Mouse (Mus musculus) G1E (cell line): ENCODE measurements around the gene Cct8l1.

ENCODE experiments used
- CTCF ChIP-seq: IDR thresholded peaks from 2 replicates; pipeline ENCODE4 v1.5.1; 2012; ENCODE audit warnings: low read depth, low read length, inconsistent platforms, mixed read lengths
- GATA1 ChIP-seq: IDR thresholded peaks from 2 replicates; pipeline ENCODE4 v1.6.1; 2012; ENCODE audit warnings: borderline replicate concordance, low read length, inconsistent platforms, mixed read lengths
- POLR2AphosphoS5 ChIP-seq: IDR thresholded peaks from 2 replicates; pipeline ENCODE4 v1.6.1; 2012; ENCODE audit warnings: low read depth, low read length, inconsistent platforms; ENCODE audit not compliant: insufficient replicate concordance
- TAL1 ChIP-seq: conservative IDR thresholded peaks from 2 replicates; pipeline ENCODE4 v1.6.1; 2012; ENCODE audit warnings: low read depth, low read length, inconsistent platforms, mixed read lengths

- TF ChIP-seq GATA1 (no peak), POLR2AphosphoS5 (no peak), CTCF (no peak), TAL1 (no peak)
These were observed 12.1 kb downstream of the Cct8l1 start for GRCm38 (mm10) chr5:25527971-25528370.
